Mouse (Mus musculus) heart, embryonic 13.5 days (tissue): Measurements from ENCODE around the gene Ttll13. TPM values are rescaled to one million over a fixed set of nuclear protein-coding genes. Genes with fewer than 3 reads are reported as not detected.

Experiments
- ATAC-seq: fragments of 200-750 bp; cut with Nextera tagmentation; 2 replicates; pipeline ENCODE4 v1.8.0; 2017; ENCODE audit warnings: moderate TSS enrichment; ENCODE audit not compliant: insufficient number of reproducible peaks, low FRiP score, low TSS enrichment; ENCODE audit errors: extremely low read depth
- H3K27ac ChIP-seq: fragments of 300-500 bp; sonication (generic); replicated peaks from 2 replicates; pipeline ENCODE4 v1.5.1; 2015; ENCODE audit warnings: moderate library complexity, mild to moderate bottlenecking, inconsistent platforms
- H3K27me3 ChIP-seq: fragments of 300-500 bp; sonication (generic); replicated peaks from 2 replicates; pipeline ENCODE4 v1.6.1; 2015; ENCODE audit warnings: mild to moderate bottlenecking, inconsistent platforms
- H3K36me3 ChIP-seq: fragments of 300-500 bp; sonication (generic); 2 replicates; pipeline ENCODE4 v1.6.1; 2015; ENCODE audit warnings: mild to moderate bottlenecking, inconsistent platforms
- H3K4me1 ChIP-seq: fragments of 300-500 bp; sonication (generic); 2 replicates; pipeline ENCODE4 v1.6.1; 2015; ENCODE audit warnings: inconsistent platforms
- H3K4me2 ChIP-seq: fragments of 300-500 bp; sonication (generic); 2 replicates; pipeline ENCODE4 v1.6.1; 2015; ENCODE audit warnings: inconsistent platforms, mild to moderate bottlenecking, moderate library complexity
- H3K4me3 ChIP-seq: fragments of 300-500 bp; sonication (generic); 2 replicates; pipeline ENCODE4 v1.5.1; 2015; ENCODE audit warnings: moderate library complexity, mild to moderate bottlenecking, inconsistent platforms
- H3K9ac ChIP-seq: fragments of 300-500 bp; sonication (generic); 2 replicates; pipeline ENCODE4 v1.6.1; 2015; ENCODE audit warnings: inconsistent platforms, mild to moderate bottlenecking, moderate library complexity
- H3K9me3 ChIP-seq: fragments of 300-500 bp; sonication (generic); 2 replicates; pipeline ENCODE4 v1.6.1; 2016; ENCODE audit warnings: inconsistent platforms
- WGBS: fragments of 180-500 bp; shearing (Covaris S2); methylation state at CpG from one replicate; pipeline ENCODE4 v1.1.7; 2015; ENCODE audit warnings: mixed read lengths; 5-methylcytosine and 5-hydroxymethylcytosine counted together
- polyA plus RNA-seq: library from polyadenylated mRNA; unstranded; fragments of >200 nt; fragmentation: Nextera tagmentation; extraction: Ambion mirVana; gene quantifications from 2 replicates; pipeline ENCODE4 v1.2.1, GENCODE M21; 2015

Ttll13 gene
- polyA plus RNA-seq, 1 experiment from 2014 or later, result 0.82 TPM

DNA sequence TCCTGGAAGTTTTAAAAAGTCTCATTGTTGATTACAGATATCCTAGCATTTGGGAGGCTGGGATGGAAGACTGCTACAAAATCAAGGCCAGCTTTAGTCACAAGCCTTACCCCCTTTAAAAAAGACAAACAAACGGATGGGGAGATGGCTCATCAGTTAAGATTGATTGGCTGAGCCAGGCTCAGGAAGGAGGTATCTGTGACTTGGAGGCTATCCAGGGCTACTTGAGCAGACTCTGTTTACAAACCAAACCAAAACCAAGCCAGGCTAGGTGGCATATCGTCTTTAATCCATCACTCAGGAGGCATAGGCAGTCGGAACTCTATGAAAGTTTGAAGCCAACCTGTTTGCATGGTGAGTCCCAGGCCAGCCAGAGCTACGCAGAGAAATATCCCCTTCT, 4.5 kb upstream of the Ttll13 start:
- 76% methylated on average over 4 of the region's 4 CpGs for WGBS
- H3K27me3 ChIP-seq, result no peaks in the 10 kb centered on the region
- no peak overlapping the region for H3K4me2 ChIP-seq
- peaks cover 3% of the 10 kb centered on the region for H3K4me1 ChIP-seq
- H3K36me3 ChIP-seq, result peaks cover 33% of the 10 kb centered on the region
- H3K27ac ChIP-seq, result no peak overlapping the region
- no peaks in the 10 kb centered on the region for H3K9me3 ChIP-seq
- no peak overlapping the region for H3K4me3 ChIP-seq
- no peak for ATAC-seq
- no peak overlapping the region for H3K9ac ChIP-seq

DNA sequence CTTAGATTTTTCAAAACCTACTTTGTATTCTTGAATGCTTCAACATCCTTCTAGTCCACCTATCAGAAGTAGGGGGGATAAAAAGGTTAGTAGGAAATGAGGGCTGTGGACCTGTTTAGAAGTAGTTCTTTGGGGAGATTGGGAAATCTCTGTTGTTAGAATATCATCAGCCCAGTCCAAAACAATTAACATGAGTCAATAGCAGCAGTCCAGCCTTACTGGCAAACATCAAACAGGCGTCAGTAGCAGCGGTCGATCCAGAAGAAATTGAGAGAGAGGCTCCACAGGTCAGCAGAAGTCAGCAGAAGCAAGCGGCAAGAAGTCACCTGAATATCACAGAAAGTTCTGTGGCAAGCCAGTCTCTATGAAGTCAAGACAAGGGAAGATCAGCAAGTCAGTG, 1.3 kb upstream of the Ttll13 start:
- Histone ChIP-seq H3K4me1 (peaks cover 8% of the 10 kb centered on the region), H3K4me3 (no peak overlapping the region), H3K4me2 (no peak overlapping the region), H3K9me3 (no peaks in the 10 kb centered on the region), H3K9ac (no peak overlapping the region), H3K27ac (no peak overlapping the region), H3K27me3 (no peaks in the 10 kb centered on the region), H3K36me3 (peaks cover 16% of the 10 kb centered on the region)
- no peak for ATAC-seq
- 89% methylated on average over 4 of the region's 4 CpGs for WGBS

DNA sequence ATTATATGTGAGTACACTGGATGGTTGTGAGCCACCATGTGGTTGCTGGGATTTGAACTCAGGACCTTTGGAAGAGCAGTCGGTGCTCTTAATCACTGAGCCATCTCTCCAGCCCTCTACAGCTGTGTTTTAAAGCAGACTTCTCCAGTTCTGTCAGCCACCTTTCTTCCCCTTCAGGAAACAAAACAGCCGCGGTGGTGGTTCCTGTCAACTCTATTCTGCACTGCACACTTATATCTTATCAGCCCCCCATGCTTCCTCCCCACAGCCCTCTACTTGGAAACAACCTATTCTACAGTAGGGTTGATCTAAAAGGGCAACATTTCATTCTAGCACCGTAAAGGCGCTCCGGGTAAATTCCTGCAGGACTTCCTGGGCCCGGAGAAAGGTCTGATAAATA, 683 bp downstream of the Ttll13 start:
- Histone ChIP-seq H3K4me1 (peaks cover 8% of the 10 kb centered on the region), H3K36me3 (no peaks in the 10 kb centered on the region), H3K27me3 (no peaks in the 10 kb centered on the region), H3K4me2 (peak overlapping the region; percentile 74), H3K9me3 (no peaks in the 10 kb centered on the region), H3K27ac (peak overlapping the region; percentile 82), H3K4me3 (peak overlapping the region; percentile 66), H3K9ac (peak overlapping the region; percentile 85)
- 23% methylated on average over 7 of the region's 7 CpGs for WGBS
- no peak for ATAC-seq

DNA sequence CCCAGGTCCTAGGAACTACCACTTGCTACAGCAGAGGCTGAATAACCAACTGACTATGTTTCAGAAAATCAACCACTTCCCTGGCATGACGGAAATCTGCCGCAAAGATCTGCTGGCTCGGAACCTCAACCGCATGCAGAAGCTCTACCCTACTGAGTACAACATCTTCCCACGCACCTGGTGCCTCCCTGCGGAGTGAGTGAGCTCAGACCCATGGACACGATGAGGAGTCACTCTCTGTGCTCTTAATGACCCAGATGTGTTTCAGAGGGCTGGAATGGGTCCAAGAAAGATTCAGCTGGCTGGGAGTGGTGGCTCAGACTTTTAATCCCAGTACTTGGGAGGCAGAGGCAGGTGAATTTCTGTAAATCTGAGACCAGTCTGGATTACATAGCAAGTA, 6.3 kb downstream of the Ttll13 start:
- Histone ChIP-seq H3K4me2 (no peak overlapping the region), H3K4me3 (no peak overlapping the region), H3K4me1 (no peaks in the 10 kb centered on the region), H3K27ac (no peak overlapping the region), H3K9ac (no peak overlapping the region), H3K36me3 (no peaks in the 10 kb centered on the region), H3K27me3 (peaks cover 28% of the 10 kb centered on the region), H3K9me3 (no peaks in the 10 kb centered on the region)
- 74% methylated on average over 7 of the region's 7 CpGs for WGBS
- no peak for ATAC-seq

DNA sequence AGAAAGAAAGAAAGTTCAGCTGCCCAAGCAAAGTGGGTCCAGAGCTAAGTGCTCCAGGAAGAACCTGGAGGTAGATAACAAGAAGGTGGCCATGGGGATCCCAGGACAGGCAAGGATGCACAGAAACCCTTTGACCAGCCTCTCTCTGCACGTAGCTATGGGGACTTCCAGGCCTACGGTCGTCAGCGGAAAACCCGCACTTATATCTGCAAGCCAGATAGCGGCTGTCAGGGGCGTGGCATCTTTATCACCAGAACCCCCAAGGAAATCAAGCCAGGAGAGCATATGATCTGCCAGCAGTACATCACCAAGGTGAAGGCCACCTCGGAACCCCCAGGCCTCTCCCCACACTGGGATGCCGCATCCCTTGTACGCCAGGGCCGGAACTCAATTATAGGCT, 6.7 kb downstream of the Ttll13 start:
- Histone ChIP-seq H3K27me3 (peaks cover 32% of the 10 kb centered on the region), H3K36me3 (no peaks in the 10 kb centered on the region), H3K4me2 (no peak overlapping the region), H3K27ac (no peak overlapping the region), H3K9ac (no peak overlapping the region), H3K4me1 (no peaks in the 10 kb centered on the region), H3K4me3 (no peak overlapping the region), H3K9me3 (no peaks in the 10 kb centered on the region)
- 68% methylated on average over 11 of the region's 11 CpGs for WGBS
- no peak for ATAC-seq

DNA sequence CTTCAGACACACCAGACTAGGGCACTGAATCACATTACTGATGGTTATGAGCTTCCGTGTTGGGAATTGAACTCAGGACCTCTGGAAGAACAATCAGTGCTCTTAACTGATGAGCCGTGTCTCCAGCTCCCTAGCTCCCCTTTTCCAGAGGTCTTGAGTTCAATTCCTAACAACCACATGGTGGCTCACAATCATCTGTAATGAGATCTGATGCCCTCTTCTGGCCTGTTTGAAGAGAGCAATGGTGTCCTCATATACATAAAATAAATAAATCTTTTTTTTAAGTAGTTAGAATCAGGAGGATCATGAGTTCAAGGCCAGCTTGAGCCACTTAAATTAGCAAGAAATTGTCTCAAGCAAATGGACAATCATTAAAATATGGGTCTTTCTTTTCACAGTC, 9.8 kb downstream of the Ttll13 start:
- Histone ChIP-seq H3K36me3 (no peaks in the 10 kb centered on the region), H3K27ac (no peak overlapping the region), H3K4me1 (peaks cover 7% of the 10 kb centered on the region; the same call in 1 of the 2 replicates), H3K9ac (no peak overlapping the region), H3K4me3 (no peak overlapping the region), H3K4me2 (no peak overlapping the region), H3K9me3 (no peaks in the 10 kb centered on the region), H3K27me3 (peaks cover 58% of the 10 kb centered on the region)
- ATAC-seq, result no peak
- WGBS, result 58% methylated on average over 2 of the region's 2 CpGs

DNA sequence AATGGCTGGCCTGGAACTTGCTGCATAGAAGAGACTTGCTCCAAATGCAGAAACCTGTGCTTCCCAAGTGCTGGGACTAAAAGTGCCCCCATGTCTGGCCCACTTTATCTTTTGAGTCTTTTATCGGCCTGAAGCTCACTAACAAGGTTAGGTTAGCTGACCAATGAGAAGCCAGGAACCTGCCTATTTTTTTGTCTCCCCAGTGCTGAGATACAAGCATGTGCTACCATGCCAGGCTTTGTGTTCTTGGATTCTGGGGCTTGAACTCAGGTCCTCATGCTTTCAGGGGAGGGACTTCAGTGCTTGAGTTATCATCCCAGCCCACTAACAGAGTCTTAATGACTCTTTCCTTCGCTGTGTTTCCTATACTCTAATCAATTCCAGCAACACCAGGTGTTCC, 11.5 kb downstream of the Ttll13 start:
- no peak for ATAC-seq

DNA sequence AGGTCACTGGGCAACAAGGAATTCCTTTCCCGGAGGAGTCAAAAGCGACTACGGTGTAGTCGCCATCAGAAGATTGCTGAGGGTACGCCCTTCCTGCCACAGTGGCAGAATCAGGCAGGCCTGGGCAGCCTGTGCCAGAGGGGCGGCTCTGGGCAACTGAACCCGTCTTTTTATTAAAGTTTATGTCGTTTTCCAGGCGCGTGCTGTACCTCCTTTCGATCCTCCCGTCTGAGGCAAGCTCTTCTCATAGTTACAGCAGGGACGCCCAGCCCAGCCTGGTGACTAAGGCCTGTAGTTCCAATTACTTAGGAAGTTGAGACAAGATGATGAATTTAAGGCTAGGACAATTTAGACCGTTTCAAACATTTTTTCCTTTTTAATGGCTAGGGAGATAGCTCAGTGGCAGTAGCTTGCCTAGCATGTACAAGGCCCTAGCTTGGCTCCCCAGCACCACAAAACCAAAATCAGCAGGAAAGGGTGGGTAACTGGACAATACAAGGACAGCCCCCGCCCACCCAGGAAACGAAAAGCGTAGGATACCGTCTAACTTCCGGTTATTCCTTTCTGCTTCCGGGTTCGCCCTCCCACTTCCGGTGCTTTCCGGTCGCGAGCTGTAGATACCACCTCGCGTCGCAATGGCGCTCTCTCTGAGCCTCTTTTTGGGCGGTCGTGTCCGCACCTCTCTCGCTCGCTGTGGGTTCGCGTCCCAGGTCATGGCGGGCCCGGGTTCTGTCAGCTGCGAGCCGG, 14.6 kb downstream of the Ttll13 start, which contains the start of gene Ngrn:
TSS of gene Ngrn (plus strand) at position 591 of the 747 bp plus-strand sequence.
- WGBS, result 24% methylated on average over 40 of the region's 40 CpGs

More for the DNA sequence above, 11.5 kb downstream of the Ttll13 start:
- Histone ChIP-seq H3K4me1 (peaks cover 15% of the 10 kb centered on the region), H3K27ac (no peak overlapping the region), H3K9ac (no peak overlapping the region), H3K9me3 (no peaks in the 10 kb centered on the region), H3K4me3 (no peak overlapping the region), H3K36me3 (no peaks in the 10 kb centered on the region), H3K4me2 (no peak overlapping the region), H3K27me3 (peaks cover 58% of the 10 kb centered on the region)
- 47% methylated on average over 2 of the region's 2 CpGs for WGBS

DNA sequence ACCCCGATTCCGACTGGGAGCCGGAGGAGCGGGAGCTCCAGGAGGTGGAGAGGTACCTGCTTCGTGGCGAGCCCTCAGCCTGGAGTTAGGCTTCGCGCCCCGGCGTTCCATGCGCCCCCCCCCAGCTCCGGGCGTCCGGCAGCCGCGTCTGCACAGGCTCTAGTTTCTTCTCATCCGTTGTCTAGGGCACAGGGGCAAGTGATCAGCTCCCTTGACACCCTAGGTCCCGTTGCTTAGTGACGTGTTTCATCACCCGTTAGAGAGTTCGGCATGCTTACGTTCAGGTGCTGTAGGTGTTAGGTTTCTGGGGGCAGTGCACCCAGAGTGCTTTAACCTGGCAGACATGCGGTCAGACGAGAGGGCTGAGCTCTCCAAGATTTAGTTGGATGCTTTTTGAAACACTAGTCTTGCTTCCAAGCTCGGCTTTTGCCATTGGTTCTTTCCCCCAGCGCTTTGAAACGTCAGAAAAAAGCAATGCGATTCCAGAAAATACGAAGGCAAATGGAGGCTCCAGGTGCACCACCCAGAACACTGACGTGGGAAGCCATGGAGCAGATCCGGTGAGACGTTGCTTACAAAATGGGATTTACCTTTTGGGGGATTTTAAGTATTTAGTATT, 15.3 kb downstream of the Ttll13 start:
- peak overlapping the region; percentile 94 for H3K4me2 ChIP-seq
- WGBS, result under 1% methylated on average over 32 of the region's 32 CpGs
- ATAC-seq, result 0 out of 2 replicates have a peak, but pooled peaks have one; percentile 37

More for the DNA sequence above, 14.6 kb downstream of the Ttll13 start, which contains the start of gene Ngrn:
- peaks cover 18% of the 10 kb centered on the region for H3K4me1 ChIP-seq
- peak within 1 kb of the TSS; percentile 94 for H3K4me3 ChIP-seq
- peak within 1 kb of the TSS; percentile 94 for H3K4me2 ChIP-seq
- H3K27ac ChIP-seq, result peak within 1 kb of the TSS; percentile 81
- H3K9ac ChIP-seq, result peak within 1 kb of the TSS; percentile 92
- ATAC-seq, result peak; percentile 59
- peaks cover 41% of the 10 kb centered on the region for H3K27me3 ChIP-seq
- no peaks in the 10 kb centered on the region for H3K9me3 ChIP-seq
- H3K36me3 ChIP-seq, result peaks cover 27% of the 10 kb centered on the region

DNA sequence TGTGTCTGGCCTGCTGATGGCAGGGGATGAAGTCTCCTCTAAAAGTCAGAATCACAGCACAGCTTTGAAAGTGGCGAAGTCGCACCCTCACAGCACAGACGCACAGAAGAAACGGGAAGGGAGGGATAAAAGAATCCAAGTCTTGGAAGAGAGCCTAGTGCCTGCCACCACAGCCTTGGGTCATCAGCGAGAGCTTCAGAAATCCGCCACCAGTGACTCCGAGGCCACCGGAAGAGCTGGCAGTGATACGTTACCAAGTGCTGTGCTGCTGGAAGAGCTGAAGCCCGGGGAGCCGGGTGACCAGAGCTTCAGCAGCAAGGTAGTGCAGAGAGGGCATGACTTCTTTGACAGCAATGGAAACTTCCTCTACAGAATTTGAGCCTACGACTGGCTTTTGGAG, 18.4 kb downstream of the Ttll13 start:
- 88% methylated on average over 12 of the region's 12 CpGs for WGBS
- no peak for ATAC-seq
- H3K9ac ChIP-seq, result no peak overlapping the region

More for the DNA sequence above, 15.3 kb downstream of the Ttll13 start:
- Histone ChIP-seq H3K36me3 (peaks cover 34% of the 10 kb centered on the region), H3K27ac (peak overlapping the region; percentile 81), H3K9me3 (no peaks in the 10 kb centered on the region), H3K9ac (peak overlapping the region; percentile 92), H3K4me1 (peaks cover 18% of the 10 kb centered on the region), H3K27me3 (peaks cover 38% of the 10 kb centered on the region), H3K4me3 (peak overlapping the region; percentile 94)

DNA sequence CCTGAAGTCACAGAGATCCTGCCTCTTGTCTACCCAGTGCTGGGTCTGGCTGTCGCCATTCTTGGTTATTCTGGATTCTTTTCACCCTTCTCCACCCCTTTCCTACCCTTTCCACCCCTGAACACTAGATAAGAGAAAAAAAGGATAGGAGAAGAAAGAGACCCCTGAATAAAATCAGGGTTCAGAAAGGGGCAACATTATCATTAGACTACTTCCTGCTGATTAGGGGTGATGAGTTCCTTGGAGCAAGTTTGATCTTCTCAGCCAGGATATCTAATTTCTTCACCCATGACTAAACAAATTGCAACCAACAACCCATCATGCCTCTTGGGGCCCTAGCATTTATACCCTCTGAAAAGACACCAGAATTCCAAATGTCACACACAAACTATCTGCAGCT, 21.6 kb downstream of the Ttll13 start:
- no peak overlapping the region for H3K4me2 ChIP-seq
- no peak overlapping the region for H3K9ac ChIP-seq
- no peaks in the 10 kb centered on the region for H3K27me3 ChIP-seq
- peaks cover 55% of the 10 kb centered on the region for H3K36me3 ChIP-seq
- no peaks in the 10 kb centered on the region for H3K9me3 ChIP-seq
- peaks cover 34% of the 10 kb centered on the region for H3K4me1 ChIP-seq
- 80% methylated on average over 1 of the region's 1 CpGs for WGBS
- no peak overlapping the region for H3K27ac ChIP-seq
- H3K4me3 ChIP-seq, result no peak overlapping the region
- no peak for ATAC-seq

More for the DNA sequence above, 18.4 kb downstream of the Ttll13 start:
- Histone ChIP-seq H3K36me3 (peaks cover 44% of the 10 kb centered on the region), H3K4me2 (no peak overlapping the region), H3K4me1 (peaks cover 32% of the 10 kb centered on the region), H3K27me3 (peaks cover 9% of the 10 kb centered on the region), H3K27ac (no peak overlapping the region), H3K4me3 (no peak overlapping the region), H3K9me3 (no peaks in the 10 kb centered on the region)
